Mouse (Mus musculus) cerebellum, adult 2 months (tissue): ENCODE data around the gene Asb10.

Experiments
- CTCF ChIP-seq: fragments of 200-500 bp; IDR thresholded peaks from 2 replicates; pipeline ENCODE4 v1.5.1; 2011; ENCODE audit warnings: low read depth, mild to moderate bottlenecking, control low read depth, low read length, moderate library complexity, borderline replicate concordance; ENCODE audit not compliant: insufficient read depth
- POLR2A ChIP-seq: fragments of 200-500 bp; IDR thresholded peaks from 2 replicates; pipeline ENCODE4 v1.6.1; 2011; ENCODE audit warnings: low read length, control low read depth, borderline replicate concordance; ENCODE audit not compliant: insufficient read depth

DNA sequence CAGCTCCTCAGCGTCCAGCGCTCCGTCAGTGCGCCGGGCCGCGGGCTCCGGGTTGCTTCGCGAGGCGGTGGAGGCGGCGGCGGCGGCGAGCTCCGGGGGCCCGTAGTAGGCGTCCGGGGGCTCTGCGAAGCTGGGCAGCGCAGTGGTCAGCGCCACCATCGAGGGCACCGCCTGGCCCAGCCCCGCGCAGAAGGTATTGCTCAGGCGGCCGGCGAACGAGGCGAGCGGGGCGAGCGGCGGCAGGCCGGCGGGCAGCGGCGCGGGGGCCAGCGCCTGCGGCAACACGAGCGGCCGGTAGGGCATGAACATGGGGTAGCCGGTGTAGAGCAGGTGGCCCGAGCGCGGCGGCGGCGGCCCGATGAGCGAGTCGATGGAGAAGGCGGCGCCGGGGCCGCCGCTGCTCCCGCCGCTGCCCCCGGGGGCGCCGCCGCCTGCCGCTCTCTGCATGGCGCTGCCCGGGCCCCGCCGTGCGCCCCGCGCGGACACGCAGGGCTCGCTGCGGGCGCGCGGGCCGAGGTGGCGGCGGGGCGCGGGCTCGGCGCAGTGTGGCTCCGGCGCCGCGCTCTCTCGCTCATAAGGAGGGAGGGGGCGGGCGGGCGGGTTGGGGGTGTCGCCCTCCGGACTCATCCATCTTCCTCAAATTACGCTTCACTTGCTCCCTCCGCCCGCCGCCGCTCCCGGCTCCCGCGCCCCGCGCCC is 14.4 kb downstream of the Asb10 start:
- TF ChIP-seq CTCF (no peak), POLR2A (no peak)
